Mouse (Mus musculus): Measurements from ENCODE around the gene Kif9. TPM values are rescaled to one million over a fixed set of nuclear protein-coding genes. Genes with fewer than 3 reads are reported as not detected.

The Kif9 gene
- polyA plus RNA-seq, 1 experiment from 2014 or later = 0.86 TPM

Other genes starting within 250 kb of the Kif9 start
- gene Cspg5, start 233.2 kb upstream of the Kif9 start, polyA plus RNA-seq (2016; fragmentation: Nextera tagmentation; extraction: Ambion mirVana) = 1.9 and 2.1 TPM in 2 replicates
- 13.8 and 15.3 TPM in 2 replicates for gene Elp6, start 171.8 kb upstream of the Kif9 start, polyA plus RNA-seq (2016; fragmentation: Nextera tagmentation; extraction: Ambion mirVana)
- 22.2 and 23.9 TPM in 2 replicates for gene Scap, start 143.7 kb upstream of the Kif9 start, polyA plus RNA-seq (2016; fragmentation: Nextera tagmentation; extraction: Ambion mirVana)
- 13.6 and 14.0 TPM in 2 replicates for gene Ptpn23, start 68.7 kb upstream of the Kif9 start, polyA plus RNA-seq (2016; fragmentation: Nextera tagmentation; extraction: Ambion mirVana)
- gene Ngp, start 57.2 kb upstream of the Kif9 start, polyA plus RNA-seq (2016; fragmentation: Nextera tagmentation; extraction: Ambion mirVana) = 0.26 and 0.65 TPM in 2 replicates
- 9.8 and 10.2 TPM in 2 replicates for gene Klhl18, start 264 bp upstream of the Kif9 start, polyA plus RNA-seq (2016; fragmentation: Nextera tagmentation; extraction: Ambion mirVana)
- 26.4 and 28.5 TPM in 2 replicates for gene Setd2, start 55.6 kb downstream of the Kif9 start, polyA plus RNA-seq (2016; fragmentation: Nextera tagmentation; extraction: Ambion mirVana)
- 22.9 and 26.0 TPM in 2 replicates for gene Nradd, start 147.5 kb downstream of the Kif9 start, polyA plus RNA-seq (2016; fragmentation: Nextera tagmentation; extraction: Ambion mirVana)
- gene Nbeal2, start 177.2 kb downstream of the Kif9 start, polyA plus RNA-seq (2016; fragmentation: Nextera tagmentation; extraction: Ambion mirVana) = 1.9 and 2.4 TPM in 2 replicates
- 120 and 123 TPM in 2 replicates for gene Ccdc12, start 179.5 kb downstream of the Kif9 start, polyA plus RNA-seq (2016; fragmentation: Nextera tagmentation; extraction: Ambion mirVana)

Data from heart, embryonic 12.5 days (tissue).